Comparison of ENCODE assay signal across 9 mouse cellular contexts in genomic region chr5:64381538-64381937, GRCm38 (mm10).
DNase-seq lines count a peak whose midpoint lies in the region; ATAC-seq and TF ChIP-seq lines count a peak whose summit lies in the region.
"Had no signal": no experiment of that assay in that cellular context is flagged by ENCODE, and none has a peak within 500 bp of the region (broad histone marks: within the 10 kb centered on the region; RNA-seq: fewer than 3 reads in every experiment).

No protein-coding gene starts in this region.

- ATAC-seq in heart, embryonic 13.5 days (ENCODE audit: extremely low read depth, insufficient number of reproducible peaks, low FRiP score, low TSS enrichment) = no peak
- no peak for ATAC-seq in embryonic facial prominence, embryonic 14.5 days (ENCODE audit: low read depth)
- ATAC-seq in liver, embryonic 12.5 days = no peak
- ATAC-seq in CD4-positive, CD25-positive, alpha-beta regulatory T cell, adult 4 months = no peak

- no peak for TF ChIP-seq RAD21 in MEL (IDR thresholded peaks at IDR 0.05; ENCODE audit: low read depth, low read length)

- TF ChIP-seq POLR2A in MEL (IDR thresholded peaks at IDR 0.05; ENCODE audit: control insufficient read depth in 1 of 2, insufficient read depth in 1 of 2, low read depth in 1 of 2, low read length in 2 of 2, poor library complexity in 1 of 2) = no peak

- intact Hi-C loops in heart, postnatal 36 days (cut with DNase I) = loop anchor here (5.0 kb wide), 1 partner anchor 301 kb away; no protein-coding TSS in a partner anchor
- intact Hi-C loops in left cerebral cortex, postnatal 14 days (cut with DNase I) = loop anchor here (5.0 kb wide), 3 partner anchors 94 to 126 kb away; no protein-coding TSS in a partner anchor

- H3K27ac ChIP-seq in heart, embryonic 13.5 days (replicated peaks) = peak overlapping the region; percentile 75
- H3K27ac ChIP-seq in MEL (ENCODE audit: control insufficient read depth, low read depth, low read length) = 0 out of 2 replicates have a peak overlapping the region, but pooled peaks have one; percentile 1
- H3K27ac ChIP-seq in embryonic facial prominence, embryonic 14.5 days (replicated peaks; ENCODE audit: low read depth, low read length) = 0 out of 2 replicates have a peak overlapping the region, but pooled peaks have one; percentile 40
- peak overlapping the region; percentile 32; the same call in 1 of the 2 replicates for H3K27ac ChIP-seq in liver, embryonic 12.5 days

- no peaks in the 10 kb centered on the region for H3K9me3 ChIP-seq in heart, embryonic 13.5 days
- H3K9me3 ChIP-seq in MEL (replicated peaks; ENCODE audit: insufficient read depth, low read length) = no peaks in the 10 kb centered on the region
- no peaks in the 10 kb centered on the region for H3K9me3 ChIP-seq in embryonic facial prominence, embryonic 14.5 days (ENCODE audit: control insufficient read depth, low read length)
- H3K9me3 ChIP-seq in liver, embryonic 12.5 days (replicated peaks) = no peaks in the 10 kb centered on the region

- H3K27me3 ChIP-seq in heart, embryonic 13.5 days (replicated peaks) = no peaks in the 10 kb centered on the region
- H3K27me3 ChIP-seq in MEL (ENCODE audit: control insufficient read depth in 1 of 2, insufficient read depth in 2 of 2, low read length in 2 of 2) = no peaks in the 10 kb centered on the region
- H3K27me3 ChIP-seq in embryonic facial prominence, embryonic 14.5 days (replicated peaks; ENCODE audit: control insufficient read depth, insufficient read depth, low read length) = no peaks in the 10 kb centered on the region
- H3K27me3 ChIP-seq in liver, embryonic 12.5 days (replicated peaks) = 0 out of 2 replicates have a peak, but pooled peaks cover 9% of the 10 kb centered on the region

- DNase-seq in heart, postnatal 36 days = no peak
- DNase-seq in MEL (ENCODE audit: low read depth, low spot score) = peak; percentile 61
- no peak for DNase-seq in embryonic facial prominence, embryonic 14.5 days (ENCODE audit: low spot score)
- no peak for DNase-seq in left cerebral cortex, postnatal 14 days (ENCODE audit: low spot score in 2 of 2)
- DNase-seq in layer of hippocampus, adult 11-12 months (ENCODE audit: low spot score) = no peak
- DNase-seq: right cerebral cortex, postnatal 25 days had no signal

- no peak for TF ChIP-seq CTCF in MEL (IDR thresholded peaks at IDR 0.05 in 2 of 3, conservative IDR thresholded peaks at IDR 0.05 in 1 of 3; ENCODE audit: control insufficient read depth in 1 of 3, insufficient read depth in 1 of 3, low read depth in 2 of 3, low read length in 3 of 3, poor library complexity in 1 of 3, severe bottlenecking in 1 of 3)

- no peaks in the 10 kb centered on the region for H3K79me2 ChIP-seq in MEL (ENCODE audit: control insufficient read depth, insufficient read depth, low read length, poor library complexity)

- no peak overlapping the region; the same call in 1 of the 2 replicates for H3K4me2 ChIP-seq in heart, embryonic 13.5 days
- no peak overlapping the region for H3K4me2 ChIP-seq in embryonic facial prominence, embryonic 14.5 days (ENCODE audit: low read depth, low read length)
- H3K4me2 ChIP-seq in liver, embryonic 12.5 days = peak overlapping the region; percentile 45

- no peaks in the 10 kb centered on the region for H3K36me3 ChIP-seq in heart, embryonic 13.5 days
- H3K36me3 ChIP-seq in MEL (ENCODE audit: control insufficient read depth in 1 of 2, insufficient read depth in 2 of 2, low read length in 2 of 2) = peaks cover 0 to 2% of the 10 kb centered on the region in 2 experiments; a peak in 1 of 4 replicates
- no peaks in the 10 kb centered on the region for H3K36me3 ChIP-seq in embryonic facial prominence, embryonic 14.5 days (ENCODE audit: control insufficient read depth, insufficient read depth, low read length)
- H3K36me3 ChIP-seq in liver, embryonic 12.5 days = no peaks in the 10 kb centered on the region

- no peak overlapping the region for H3K4me3 ChIP-seq in heart, embryonic 13.5 days
- H3K4me3 ChIP-seq in MEL (ENCODE audit: control insufficient read depth in 1 of 2, insufficient read depth in 1 of 2, low read depth in 2 of 2, low read length in 2 of 2) = peak overlapping the region; percentile 13 to 26
- no peak overlapping the region for H3K4me3 ChIP-seq in embryonic facial prominence, embryonic 14.5 days (ENCODE audit: low read depth, low read length)
- H3K4me3 ChIP-seq in liver, embryonic 12.5 days = no peak overlapping the region

- WGBS in heart, embryonic 13.5 days = 12% methylated on average over 8 of the region's 8 CpGs
- 33% methylated on average over 8 of the region's 8 CpGs for WGBS in embryonic facial prominence, embryonic 14.5 days
- 10% methylated on average over 8 of the region's 8 CpGs for WGBS in liver, embryonic 12.5 days (ENCODE audit: insufficient replicate concordance)

- H3K4me1 ChIP-seq in heart, embryonic 13.5 days = peaks cover 51% of the 10 kb centered on the region
- peaks cover 0 to 4% of the 10 kb centered on the region in 2 experiments; a peak in 1 of 4 replicates for H3K4me1 ChIP-seq in MEL (ENCODE audit: control insufficient read depth in 1 of 2, insufficient read depth in 2 of 2, low read length in 2 of 2)
- H3K4me1 ChIP-seq in embryonic facial prominence, embryonic 14.5 days (ENCODE audit: control insufficient read depth, insufficient read depth, low read length) = peaks cover 44% of the 10 kb centered on the region
- peaks cover 58% of the 10 kb centered on the region for H3K4me1 ChIP-seq in liver, embryonic 12.5 days

- peak in 1 of 2 experiments; percentile 5; a peak in 1 of 4 replicates for TF ChIP-seq EP300 in MEL (IDR thresholded peaks at IDR 0.05; ENCODE audit: low read depth in 1 of 2, low read length in 2 of 2)

- peak overlapping the region; percentile 38 for H3K9ac ChIP-seq in heart, embryonic 13.5 days
- H3K9ac ChIP-seq in MEL (ENCODE audit: control insufficient read depth, low read depth, low read length, poor library complexity, severe bottlenecking) = peak overlapping the region; percentile 27
- H3K9ac ChIP-seq in embryonic facial prominence, embryonic 14.5 days (ENCODE audit: low read depth, low read length) = no peak overlapping the region
- H3K9ac ChIP-seq in liver, embryonic 12.5 days = 0 out of 2 replicates have a peak overlapping the region, but pooled peaks have one; percentile 35

TF ChIP-seq in MEL, 35 proteins besides CTCF, POLR2A, EP300 and RAD21:
- TF ChIP-seq MXI1 (IDR thresholded peaks at IDR 0.05; ENCODE audit: low read depth, low read length) (peak; percentile 43; the same call in 1 of the 2 replicates), SIN3A (IDR thresholded peaks at IDR 0.05; ENCODE audit: low read length) (peak; percentile 26; the same call in 1 of the 2 replicates), HCFC1 (IDR thresholded peaks at IDR 0.05; ENCODE audit: low read depth, low read length) (no peak), ELF1 (IDR thresholded peaks at IDR 0.05; ENCODE audit: low read depth, low read length) (0 out of 2 replicates have a peak, but pooled peaks have one; percentile 53)

Comparison
In these comparisons a context has a peak if more than half of its experiments do, and no peak if none do; other contexts are left out.
1. H3K27ac ChIP-seq: peak in every context shown above with its lines; median percentile 75 in heart, embryonic 13.5 days; 40 in embryonic facial prominence, embryonic 14.5 days; 32 in liver, embryonic 12.5 days; 1 in MEL.
2. H3K4me3 ChIP-seq: peak in MEL (2 of 2); none in heart, embryonic 13.5 days (single experiment), embryonic facial prominence, embryonic 14.5 days (single experiment) and liver, embryonic 12.5 days (single experiment).